Mouse (Mus musculus) left cerebral cortex, adult 2 months (tissue): ENCODE results near the gene Cpeb2. TPM values are rescaled to one million over a fixed set of nuclear protein-coding genes. Genes with fewer than 3 reads are reported as not detected.

ENCODE experiments used
- DNase-seq, 2 experiments: peaks; one replicate each; pipeline ENCODE4 v3.0.0; 2021 to 2022; ENCODE audit warnings: low spot score in 2 of 2, mixed read lengths in 1 of 2; ENCODE audit errors: extremely low spot score in 1 of 2
- H3K27ac ChIP-seq: fragments of 200-600 bp; 2 replicates; pipeline ENCODE4 v1.8.1; 2022
- H3K4me3 ChIP-seq: fragments of 200-600 bp; 2 replicates; pipeline ENCODE4 v1.8.1; 2022
- CTCF ChIP-seq: fragments of 200-600 bp; IDR thresholded peaks from 2 replicates; pipeline ENCODE4 v1.8.1; 2022; ENCODE audit warnings: antibody characterized with exemption, mild to moderate bottlenecking, moderate library complexity
- intact Hi-C: fragments of 180-260 bp; cut with DNase I; formaldehyde crosslinking; loops from one replicate; pipeline ENCODE4 v1.15.1; 2025
- total RNA-seq, 2 experiments: library from RNA; stranded (reverse); gene quantifications; 2 replicates each; pipeline ENCODE4 v1.2.3; 2021

Gene Cpeb2
- total RNA-seq, 2 experiments from 2014 or later = 59.2 to 66.1 TPM

DNA sequence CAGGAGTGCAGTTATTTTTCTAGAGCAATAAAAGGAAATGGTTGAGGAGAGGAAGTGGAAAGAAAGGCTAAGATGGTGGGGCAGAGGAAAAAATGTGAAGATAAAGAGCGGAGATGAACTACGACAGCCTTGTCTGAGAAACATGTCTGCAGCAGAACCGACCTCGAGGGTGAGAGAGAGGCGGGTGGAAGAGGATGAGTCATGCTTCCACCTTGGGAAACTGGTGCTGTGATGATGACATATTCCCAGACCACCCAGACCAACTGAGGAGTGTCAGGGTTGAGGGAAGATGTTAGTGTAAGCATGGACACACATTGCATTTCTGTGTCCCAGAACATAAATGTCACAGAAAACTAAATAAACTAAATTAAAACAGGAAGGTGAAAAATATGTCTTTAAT lies 5.4 kb upstream of the Cpeb2 start:
- intact Hi-C loops = no loop called here
- Histone ChIP-seq H3K4me3 (no peak overlapping the region), H3K27ac (no peak overlapping the region)
- no peak for DNase-seq
- TF ChIP-seq CTCF = no peak

DNA sequence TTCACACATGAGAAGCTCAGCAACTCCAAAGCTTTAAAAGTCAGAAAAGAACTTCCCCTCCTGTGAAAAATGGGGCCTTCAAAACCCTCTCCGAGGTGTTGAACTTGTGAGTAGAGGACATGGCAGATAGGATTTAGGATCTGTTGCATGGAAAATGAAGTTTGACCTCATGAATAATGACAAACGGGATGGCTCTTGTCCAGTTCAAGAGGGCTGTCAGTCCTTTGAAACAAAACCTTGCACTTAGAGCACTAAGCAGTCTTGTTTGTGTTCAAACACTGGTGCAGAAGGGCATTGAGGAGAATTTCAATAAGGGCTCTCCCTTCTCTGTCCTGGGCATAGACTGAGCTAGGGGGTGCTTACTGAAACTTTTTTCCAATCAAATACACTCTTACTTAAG lies 1.9 kb upstream of the Cpeb2 start:
- no peak overlapping the region for H3K4me3 ChIP-seq
- intact Hi-C loops = loop anchor here (10.0 kb wide), 4 partner anchors 434 to 1286 kb away; partner anchors contain the start of gene Cc2d2a
- no peak overlapping the region for H3K27ac ChIP-seq
- no peak for TF ChIP-seq CTCF
- DNase-seq = no peak

DNA sequence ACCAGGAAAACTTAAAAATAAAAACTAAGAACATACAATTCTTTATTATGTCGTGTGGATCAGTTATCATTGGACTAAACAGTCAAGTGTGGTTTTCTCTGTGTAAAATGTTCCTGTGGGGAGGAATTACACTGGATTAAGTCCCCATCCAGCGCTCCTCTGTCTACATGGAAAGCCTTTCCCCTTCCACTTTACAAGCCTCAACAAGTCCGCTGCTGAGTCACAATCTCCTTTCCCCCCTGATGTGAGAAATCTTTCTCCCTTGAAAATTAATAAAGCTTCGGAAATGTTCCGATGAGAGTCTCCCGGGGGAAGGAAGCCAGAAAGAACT lies 856 bp upstream of the Cpeb2 start:
- intact Hi-C loops = loop anchor here (10.0 kb wide), 4 partner anchors 433 to 1287 kb away; partner anchors contain the start of gene Cc2d2a
- no peak for TF ChIP-seq CTCF
- Histone ChIP-seq H3K4me3 (peak overlapping the region; percentile 95), H3K27ac (peak overlapping the region; percentile 97)
- no peak for DNase-seq

DNA sequence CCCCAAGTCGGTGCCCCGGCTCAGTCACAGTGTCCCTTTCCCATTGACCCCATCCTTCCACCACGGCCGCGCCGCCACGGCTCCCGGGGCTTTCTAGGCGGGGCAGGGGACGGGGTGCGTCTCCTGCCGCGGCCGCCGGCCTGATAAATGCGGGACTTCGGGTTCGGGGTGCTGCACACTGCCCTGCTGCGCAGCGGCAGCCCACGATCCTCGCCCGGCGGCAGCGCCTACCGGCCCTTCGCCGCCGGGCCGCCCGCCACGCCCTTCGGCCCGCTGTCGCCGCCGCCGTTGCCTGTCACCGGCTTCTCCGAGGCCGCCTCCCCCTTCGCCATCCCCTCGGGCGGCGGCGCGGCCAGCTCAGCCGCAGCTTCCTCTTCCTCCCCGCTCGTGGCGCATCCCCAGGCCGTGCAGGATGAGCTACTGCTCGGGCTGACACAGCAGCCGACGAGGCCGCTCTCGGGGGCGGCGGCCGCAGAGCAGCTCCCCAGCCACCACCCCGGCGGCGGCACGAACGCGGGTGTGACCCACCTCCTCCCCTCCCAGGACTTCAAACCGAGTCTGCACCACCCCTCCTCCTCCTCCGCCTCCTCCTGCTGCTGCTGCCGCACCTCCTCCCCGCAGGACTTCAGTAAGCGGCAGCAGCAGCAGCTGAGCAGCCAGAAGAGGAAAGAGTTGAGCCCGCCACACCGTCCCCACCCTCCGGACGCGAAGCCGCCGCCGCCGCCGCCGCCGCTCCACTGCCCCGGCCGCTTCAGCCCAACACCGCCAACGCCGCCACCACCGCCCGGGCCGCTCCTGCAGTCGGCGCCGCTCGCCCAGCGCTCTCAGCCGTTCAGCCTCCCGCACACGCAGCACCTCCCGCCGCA lies 579 bp downstream of the Cpeb2 start:
- intact Hi-C loops = loop anchor here (1.0 to 10.0 kb wide), 5 partner anchors 103 to 1289 kb away; partner anchors contain the start of gene Cc2d2a
- H3K4me3 ChIP-seq = peak overlapping the region; percentile 95
- no peak; the same call in 1 of the 2 replicates for TF ChIP-seq CTCF
- DNase-seq = peak; percentile 82 to 84
- H3K27ac ChIP-seq = peak overlapping the region; percentile 98

DNA sequence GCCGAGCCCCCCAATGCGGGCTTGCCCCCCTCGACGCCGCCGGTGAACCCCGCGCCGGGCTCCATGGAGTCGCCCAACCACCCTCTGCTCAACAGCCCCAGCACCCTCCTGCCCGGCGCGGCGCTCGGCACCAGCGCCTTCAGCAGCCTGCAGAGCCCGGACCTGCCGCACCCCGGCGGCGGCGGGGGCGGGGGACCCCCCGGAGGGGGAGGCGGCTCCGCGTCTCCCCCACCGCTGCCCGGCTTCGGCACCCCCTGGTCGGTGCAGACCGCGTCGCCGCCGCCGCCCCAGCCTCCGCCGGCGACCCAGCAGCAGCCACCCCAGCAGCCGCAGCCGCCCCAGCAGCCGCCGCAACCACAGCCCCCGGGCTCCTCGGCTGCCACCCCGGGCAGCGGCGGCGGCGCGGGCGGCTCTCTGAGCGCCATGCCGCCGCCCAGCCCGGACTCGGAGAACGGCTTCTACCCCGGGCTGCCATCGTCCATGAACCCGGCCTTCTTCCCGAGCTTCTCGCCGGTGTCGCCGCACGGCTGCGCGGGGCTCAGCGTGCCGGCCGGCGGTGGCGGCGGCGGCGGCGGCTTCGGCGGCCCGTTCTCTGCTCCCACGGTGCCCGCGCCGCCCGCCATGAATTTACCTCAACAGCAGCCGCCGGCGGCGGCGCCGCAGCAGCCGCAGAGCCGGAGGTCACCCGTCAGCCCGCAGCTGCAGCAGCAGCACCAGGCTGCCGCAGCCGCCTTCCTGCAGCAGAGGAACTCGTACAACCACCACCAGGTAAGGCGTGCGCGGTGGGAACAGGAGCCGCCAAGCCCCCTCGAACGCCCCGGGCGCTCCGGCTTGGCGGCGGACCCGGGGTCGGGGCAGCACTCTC lies 1.6 kb downstream of the Cpeb2 start:
- intact Hi-C loops = loop anchor here (10.0 kb wide), 4 partner anchors 430 to 1290 kb away; partner anchors contain the start of gene Cc2d2a
- peak overlapping the region; percentile 98 for H3K27ac ChIP-seq
- no peak for TF ChIP-seq CTCF
- peak; percentile 52 to 59 for DNase-seq
- peak overlapping the region; percentile 95 for H3K4me3 ChIP-seq

DNA sequence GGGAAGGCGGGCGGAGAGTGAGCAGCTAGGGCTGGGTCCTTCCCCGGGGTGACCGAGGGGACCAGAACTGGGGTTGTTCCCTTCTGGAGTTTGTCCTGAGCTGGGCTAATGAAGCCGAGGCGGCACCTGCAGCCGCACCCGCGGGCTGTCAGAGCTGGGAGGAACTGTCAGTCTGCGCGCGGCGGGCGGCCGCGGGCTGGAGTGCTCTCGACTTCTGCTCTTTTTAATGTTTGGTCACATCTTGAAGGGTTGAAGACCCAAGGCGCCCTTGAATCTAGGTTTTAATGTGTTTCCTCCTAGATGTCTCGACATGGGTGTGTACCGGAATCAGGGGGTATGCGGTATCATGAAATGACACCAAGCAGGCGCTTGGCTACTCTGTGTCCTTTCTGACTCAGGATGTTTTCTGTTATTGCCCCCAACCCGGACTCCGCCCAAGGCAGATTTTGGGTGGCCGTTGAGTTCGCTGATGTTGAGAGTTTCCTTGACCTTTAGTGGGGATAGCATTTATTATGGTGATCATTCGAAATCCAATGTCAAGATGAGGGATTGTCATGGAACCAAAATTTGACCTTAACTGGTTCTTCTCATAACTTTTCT lies 2.3 kb downstream of the Cpeb2 start:
- peak in 1 of 2 experiments; percentile 43 for DNase-seq
- intact Hi-C loops = loop anchor here (10.0 kb wide), 4 partner anchors 430 to 1290 kb away; partner anchors contain the start of gene Cc2d2a
- no peak for TF ChIP-seq CTCF
- Histone ChIP-seq H3K4me3 (peak overlapping the region; percentile 95), H3K27ac (peak overlapping the region; percentile 98)

DNA sequence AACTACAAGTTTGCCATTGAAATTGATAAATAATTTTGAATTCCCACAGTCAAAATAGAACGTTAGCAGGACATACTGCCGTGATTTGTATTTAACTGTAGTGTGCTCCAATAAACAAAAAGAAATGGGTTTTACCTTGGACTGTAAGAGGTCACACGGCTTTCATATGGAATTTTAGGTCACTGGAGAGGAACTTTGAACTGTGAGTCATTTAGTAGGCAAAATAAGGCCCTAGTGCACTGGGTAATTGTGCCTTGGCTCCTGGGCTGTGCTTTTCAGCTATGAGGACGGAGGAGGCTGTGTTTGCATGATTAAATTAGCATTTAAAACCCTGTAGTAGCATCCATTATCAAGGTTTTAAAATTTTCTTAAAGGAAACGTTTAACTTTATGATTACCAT lies 3.0 kb downstream of the Cpeb2 start:
- Histone ChIP-seq H3K4me3 (peak overlapping the region; percentile 95), H3K27ac (peak overlapping the region; percentile 98)
- intact Hi-C loops = loop anchor here (10.0 kb wide), 4 partner anchors 429 to 1291 kb away; partner anchors contain the start of gene Cc2d2a
- DNase-seq = no peak
- TF ChIP-seq CTCF = no peak

DNA sequence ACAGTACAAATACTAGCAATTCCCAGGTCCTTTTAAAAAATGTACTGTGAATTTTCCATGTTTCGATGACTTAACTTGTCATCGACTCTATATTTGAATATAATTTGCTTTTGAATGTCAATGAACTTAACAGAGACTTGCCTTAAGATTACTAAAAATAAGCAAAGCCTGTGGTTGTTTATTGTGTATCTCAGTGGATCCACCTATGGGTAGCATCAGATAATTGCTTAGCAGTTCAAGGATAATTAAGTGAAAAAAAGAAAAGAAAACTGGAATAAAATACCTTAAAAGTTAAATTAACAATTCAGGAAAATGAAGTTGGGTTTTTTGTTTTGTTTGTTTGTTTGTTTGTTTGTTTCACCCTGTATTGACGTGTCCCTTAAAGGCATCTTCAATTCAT lies 3.5 kb downstream of the Cpeb2 start:
- peak; percentile 67 for TF ChIP-seq CTCF
- intact Hi-C loops = loop anchor here (10.0 kb wide), 4 partner anchors 428 to 1292 kb away; partner anchors contain the start of gene Cc2d2a
- DNase-seq = no peak
- peak overlapping the region; percentile 95 for H3K4me3 ChIP-seq
- peak overlapping the region; percentile 98 for H3K27ac ChIP-seq

DNA sequence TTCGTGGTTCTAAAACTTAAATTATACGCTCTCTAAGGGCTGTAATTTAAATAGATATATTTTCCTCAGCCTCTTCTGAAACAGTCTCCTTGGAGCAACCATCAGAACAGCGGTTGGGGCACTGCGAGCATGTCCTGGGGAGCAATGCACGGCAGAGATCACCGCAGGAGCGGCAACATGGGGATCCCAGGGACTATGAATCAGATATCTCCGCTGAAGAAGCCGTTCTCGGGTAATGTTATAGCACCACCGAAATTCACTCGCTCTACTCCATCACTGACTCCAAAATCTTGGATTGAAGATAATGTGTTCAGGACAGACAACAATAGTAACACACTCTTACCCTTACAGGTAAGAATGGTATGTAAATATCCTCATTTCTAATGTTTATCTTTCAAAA lies 4.3 kb downstream of the Cpeb2 start:
- peak overlapping the region; percentile 51; the same call in 1 of the 2 replicates for H3K27ac ChIP-seq

DNA sequence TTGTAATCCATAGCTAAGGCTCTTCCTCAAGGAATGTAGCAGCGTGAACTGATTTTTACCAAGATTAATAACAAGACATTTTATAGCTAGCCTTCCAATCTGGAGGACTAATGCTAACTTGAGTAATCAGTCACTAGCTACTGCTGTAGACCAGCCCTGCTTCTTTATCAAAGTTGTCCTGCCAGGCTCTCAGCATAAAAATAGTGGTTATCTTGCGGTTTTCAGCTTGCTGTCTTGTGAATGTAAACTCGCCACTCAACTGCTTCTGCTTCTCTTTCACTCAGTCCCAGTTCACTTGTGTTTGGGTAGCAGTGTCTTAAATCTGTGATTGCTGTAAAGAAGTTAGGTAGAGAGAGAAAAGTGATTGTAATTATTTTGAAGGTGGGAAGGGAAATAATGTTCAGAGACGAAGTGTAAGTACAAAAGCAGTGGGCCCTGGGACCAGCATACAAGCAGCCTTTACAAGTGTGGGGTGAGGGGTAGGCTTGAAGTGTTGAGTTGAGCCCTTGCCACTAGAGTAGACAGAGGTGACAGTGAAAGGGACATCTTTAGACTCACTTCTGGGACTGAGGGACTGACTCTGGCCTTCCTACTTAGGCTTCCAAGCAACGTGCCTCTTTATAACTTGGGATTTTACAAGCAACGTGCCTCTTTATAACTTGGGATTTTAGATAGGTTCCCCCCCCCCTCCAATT lies 6.3 kb downstream of the Cpeb2 start:
- no peak for DNase-seq
- intact Hi-C loops = loop anchor here (10.0 kb wide), 4 partner anchors 426 to 1294 kb away; partner anchors contain the start of gene Cc2d2a
- Histone ChIP-seq H3K4me3 (peak overlapping the region; percentile 95), H3K27ac (peak overlapping the region; percentile 33; the same call in 1 of the 2 replicates)
- no peak for TF ChIP-seq CTCF

More for the DNA sequence above, 4.3 kb downstream of the Cpeb2 start:
- no peak for TF ChIP-seq CTCF
- peak overlapping the region; percentile 95 for H3K4me3 ChIP-seq
- intact Hi-C loops = loop anchor here (10.0 kb wide), 4 partner anchors 428 to 1292 kb away; partner anchors contain the start of gene Cc2d2a
- DNase-seq = no peak
